Mouse (Mus musculus) retina, embryonic 14.5 days (tissue): ENCODE measurements around the gene Cipc.
A peak's percentile ranks its signal among the peaks of the same experiment; 100 is the strongest.

Experiments used
- DNase-seq: peaks from one replicate; pipeline ENCODE4 v3.0.0-alpha.2; 2015; ENCODE audit warnings: low spot score

Gene Cipc

DNA sequence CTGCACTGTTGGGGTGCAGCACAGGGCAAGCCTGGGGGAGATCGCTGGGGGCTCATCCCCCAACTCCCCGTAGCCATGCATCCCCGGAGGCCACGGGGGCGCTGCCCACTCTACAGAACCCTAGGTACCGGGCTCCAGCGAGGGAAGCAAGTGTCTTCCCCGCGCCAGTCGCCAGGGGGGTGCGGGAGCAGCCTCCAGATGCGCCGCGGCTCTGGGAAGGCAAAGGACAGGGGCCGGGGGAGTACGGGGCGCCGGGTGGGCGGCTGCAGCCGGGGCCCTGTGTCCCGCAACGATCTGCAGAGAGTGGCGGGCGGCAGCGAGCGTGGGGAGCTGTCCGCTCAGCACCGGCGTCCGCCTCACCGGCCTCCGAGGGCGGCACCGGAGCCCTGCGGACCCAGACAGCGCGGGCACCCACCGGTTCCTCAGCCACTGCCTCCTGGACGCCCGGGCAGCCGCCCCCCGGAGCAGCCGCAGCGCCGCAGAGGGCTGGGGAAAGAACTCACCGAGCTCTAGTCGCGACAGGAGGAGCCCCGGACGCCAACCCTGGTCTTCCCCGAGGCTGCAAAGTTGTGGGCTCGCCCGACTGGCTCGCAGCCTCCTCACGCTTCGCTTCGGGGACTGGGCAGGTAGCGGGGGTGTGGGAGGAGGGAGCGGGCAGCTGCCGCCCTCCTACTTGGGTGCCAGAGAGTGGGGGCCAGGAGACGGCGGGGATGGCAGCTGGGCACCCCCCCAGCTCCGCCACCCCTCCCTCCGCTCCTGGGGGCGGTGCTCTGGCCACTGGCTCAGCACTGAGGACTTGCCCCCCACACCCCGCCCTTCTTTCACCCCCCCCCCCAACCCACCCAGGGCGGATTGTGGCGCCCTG is 43.3 kb downstream of the Cipc start, which contains the start of gene Zdhhc22:
Gene Zdhhc22 (minus strand): TSS at position 541 of the 865 bp plus-strand sequence.
- DNase-seq, result peak; percentile 79

DNA sequence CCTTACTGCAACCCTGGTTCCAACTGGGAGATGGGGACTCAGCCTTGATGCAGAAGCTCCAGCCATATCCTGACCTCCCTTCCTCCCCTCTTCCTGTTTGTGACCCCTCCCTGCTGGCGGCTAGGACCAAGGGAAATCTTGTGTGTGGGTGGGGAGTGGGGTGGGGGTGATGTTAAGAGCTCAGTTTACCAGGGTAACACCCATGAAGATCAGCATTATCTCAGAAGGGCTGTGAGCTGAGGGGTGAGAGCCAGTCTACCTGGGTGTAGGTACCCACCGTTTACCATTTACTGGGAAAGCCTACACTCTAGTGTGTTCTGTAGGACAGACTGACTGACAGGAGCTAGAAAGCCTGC is 43.9 kb downstream of the Cipc start:
- DNase-seq, result no peak

DNA sequence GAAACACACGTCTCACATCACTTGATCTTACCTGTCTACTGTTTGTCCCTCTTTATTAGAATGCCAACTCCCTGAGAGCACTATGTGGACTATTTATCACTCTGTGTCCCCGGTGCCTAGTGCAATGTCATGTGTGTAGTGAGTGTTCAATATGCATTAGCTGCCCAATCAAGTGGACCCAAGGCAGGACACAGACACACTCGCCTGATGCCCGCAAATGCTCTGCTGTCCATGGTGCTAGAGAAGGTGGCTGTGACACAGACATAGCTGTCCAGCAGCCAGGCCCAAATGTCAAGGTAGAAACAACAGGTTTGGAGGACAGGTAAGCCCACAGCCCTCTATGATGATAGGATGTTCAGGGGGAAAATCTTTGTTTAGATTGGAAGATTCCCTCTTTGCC is 47.3 kb downstream of the Cipc start:
- no peak for DNase-seq

DNA sequence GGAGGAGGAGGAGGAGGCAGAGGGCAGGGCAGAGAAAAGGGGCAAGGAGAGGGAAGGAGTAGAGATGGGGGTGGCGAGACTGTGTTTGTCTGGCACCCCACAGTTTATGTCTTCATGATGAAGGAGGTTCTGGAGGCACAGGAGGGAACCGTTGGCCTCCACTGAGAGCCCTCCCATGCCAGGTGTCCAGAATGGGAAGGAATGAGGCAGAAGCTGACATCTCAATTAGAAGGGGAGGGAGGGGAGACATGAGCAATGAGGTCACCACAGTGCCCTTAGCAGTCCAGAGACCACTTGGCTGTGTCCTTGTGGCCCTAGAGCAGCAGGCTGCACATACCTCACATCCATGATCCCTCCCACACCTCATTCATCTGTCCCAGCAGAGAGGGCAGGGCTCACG is 47.9 kb downstream of the Cipc start:
- DNase-seq, result no peak

DNA sequence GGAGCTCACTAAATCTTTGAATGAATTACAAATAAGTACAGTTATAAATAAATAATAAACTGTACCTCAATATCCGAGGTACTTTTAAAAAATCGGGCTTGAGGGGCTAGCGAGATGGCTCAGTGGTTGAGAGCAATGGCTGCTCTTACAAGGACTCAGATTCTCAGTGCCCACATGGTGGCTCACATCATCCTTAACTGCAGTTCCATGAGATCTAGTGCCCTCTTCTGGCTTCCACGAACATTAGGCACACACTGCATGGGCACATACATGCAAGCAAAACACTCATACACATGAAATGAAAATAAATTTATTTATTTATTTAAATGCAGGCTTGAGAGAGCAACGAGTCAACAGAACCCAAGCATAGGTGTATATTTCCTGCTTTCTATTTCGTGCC is 49.1 kb downstream of the Cipc start:
- DNase-seq, result no peak

DNA sequence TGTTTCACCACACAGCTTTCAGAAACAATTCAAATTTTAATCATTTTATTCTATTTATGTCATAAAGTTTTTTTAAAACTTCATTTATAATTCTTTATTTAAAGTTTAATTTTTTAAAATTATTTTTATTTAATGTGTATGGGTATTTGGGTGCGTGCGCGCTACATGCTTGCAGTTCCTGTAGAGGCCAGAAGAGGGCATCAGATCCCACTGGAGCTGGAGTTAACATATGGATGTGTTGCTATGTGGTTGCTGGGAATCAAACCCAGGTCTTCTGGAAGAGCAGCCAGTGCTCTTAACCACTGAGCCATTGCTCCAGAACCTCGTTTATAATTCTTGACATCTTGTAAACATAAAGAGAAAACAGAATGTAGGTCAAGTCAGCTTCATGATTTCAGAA is 51.9 kb downstream of the Cipc start:
- DNase-seq, result no peak

DNA sequence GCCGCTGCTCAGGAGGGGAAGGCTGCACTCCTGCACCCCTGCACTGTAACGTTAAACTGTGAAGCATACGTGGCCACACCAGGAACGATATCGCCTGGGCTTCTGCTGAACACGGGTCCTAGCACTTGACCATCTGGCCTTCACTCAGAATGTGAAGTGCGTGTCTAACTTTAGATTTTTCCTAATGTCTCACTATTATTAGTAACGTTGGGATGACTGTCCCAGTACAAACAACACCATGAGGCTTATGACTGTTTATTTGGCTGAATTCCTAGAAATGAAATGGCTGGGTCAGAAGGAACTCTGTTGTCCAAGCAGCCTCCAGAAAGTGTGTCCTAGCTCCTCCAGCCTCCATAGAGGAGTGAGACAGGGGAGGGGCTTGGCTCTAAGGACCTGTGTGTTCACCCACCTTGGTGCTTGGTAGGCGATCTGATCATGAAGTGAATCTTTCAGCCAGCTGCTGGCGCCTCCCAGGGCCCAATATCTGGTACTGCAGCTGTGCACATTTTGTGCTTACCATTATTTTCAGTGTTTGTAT is 52.5 kb downstream of the Cipc start:
- no peak for DNase-seq

DNA sequence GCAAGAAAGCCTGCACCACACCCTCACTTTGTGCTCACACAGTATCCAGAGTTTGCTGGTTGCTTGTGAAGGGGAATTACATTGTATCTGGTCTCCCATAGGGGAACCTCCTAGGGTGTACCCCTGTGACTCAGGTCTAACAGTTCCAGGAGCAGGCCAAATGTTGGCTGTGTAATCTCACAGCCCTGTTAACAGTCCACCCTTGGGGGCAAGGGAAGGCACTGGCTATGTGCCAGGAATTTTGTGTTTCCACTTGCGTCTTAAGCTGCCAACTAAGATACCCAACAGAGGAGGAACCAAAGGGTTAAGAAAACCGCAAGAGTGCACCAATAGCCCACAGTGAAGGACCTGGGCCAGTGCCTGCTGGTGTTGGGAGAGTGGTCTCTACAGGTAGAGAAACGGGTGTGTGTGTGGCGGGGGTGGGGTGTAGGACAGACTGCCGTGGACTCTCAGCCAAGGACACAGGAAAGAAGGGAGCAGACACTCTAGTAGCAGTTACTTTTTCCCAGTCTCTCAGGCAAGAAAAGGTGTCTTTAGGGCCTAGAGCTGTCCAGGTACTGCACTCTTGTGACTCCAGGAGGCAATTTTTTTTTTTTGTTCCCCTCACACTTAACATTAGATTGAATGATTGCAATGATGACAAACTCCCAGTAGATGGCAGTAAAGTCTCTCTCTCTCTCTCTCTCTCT is 53.5 kb downstream of the Cipc start:
- DNase-seq, result peak; percentile 86

DNA sequence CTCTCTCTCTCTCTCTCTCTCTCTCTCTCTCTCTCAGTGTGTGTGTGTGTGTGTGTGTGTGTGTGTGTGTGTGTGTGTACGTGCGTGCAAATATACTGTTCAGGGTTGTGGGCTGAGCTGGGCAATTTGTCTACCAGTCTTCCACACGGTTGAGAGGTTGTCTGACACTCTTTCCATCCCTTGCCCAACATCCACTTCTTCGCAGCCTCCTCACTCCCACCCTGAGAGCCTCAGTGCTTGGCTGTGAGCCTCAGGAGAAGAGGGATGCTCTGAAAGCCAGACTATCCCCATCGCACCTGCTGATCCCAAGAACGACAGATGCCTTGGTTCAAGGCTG is 54.0 kb downstream of the Cipc start:
- no peak for DNase-seq

DNA sequence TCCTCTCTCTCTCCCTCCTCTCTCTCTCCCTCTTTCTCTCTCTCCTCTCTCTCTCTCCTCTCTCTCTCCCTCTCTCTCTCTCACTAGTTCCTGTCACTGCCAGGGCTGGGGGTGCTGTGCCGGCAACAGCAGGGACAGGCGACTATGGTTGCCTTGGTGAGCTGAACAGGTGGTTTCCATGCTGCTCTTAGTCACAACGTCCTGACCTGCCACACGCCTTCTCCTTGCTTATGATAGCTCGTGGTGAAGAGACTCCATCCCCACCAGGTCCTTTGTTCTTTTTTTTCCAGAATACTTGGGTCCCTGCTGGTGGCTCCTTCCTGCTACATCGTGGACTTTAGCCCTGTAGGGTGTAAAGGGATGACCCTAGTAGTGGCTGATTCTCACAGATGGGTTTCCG is 55.4 kb downstream of the Cipc start:
- no peak for DNase-seq

DNA sequence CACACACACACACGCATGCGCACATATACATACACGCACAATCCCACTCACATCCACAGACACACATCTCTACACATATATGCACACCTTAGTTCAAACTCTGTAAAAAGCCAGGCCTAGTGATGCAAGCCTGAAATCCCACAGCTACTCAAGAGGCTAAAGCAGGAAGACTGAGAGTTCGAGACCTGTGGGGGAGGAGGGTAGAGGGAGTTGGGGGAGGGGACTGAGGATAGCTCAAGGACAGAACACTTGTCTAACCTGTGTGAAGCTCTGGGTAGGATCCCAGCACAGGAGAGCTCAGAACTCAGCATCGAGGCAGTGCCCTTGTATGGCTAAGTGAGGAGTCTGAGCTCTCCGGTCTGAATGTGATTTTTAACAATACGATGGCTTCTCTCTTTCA is 56.0 kb downstream of the Cipc start:
- DNase-seq, result no peak

DNA sequence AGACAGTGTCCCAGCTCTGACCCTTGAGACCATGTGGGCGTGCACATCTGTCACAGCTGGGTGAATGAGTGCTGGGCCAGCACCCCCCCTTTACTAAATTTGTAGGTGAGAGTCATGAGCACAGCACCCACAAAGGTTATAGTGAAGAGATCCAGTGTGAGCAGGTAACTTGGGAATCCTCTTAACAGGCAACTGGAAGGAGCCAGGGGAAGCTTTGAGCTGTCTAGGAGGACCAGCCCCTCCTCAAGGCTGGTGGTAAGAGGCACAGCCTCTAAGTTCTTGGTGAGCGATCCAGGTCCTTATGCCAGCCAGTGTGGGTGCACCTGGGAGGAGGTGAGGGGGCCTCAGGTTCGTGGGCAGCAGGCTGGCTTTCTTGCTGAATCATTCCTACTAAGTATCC is 56.8 kb downstream of the Cipc start:
- no peak for DNase-seq

DNA sequence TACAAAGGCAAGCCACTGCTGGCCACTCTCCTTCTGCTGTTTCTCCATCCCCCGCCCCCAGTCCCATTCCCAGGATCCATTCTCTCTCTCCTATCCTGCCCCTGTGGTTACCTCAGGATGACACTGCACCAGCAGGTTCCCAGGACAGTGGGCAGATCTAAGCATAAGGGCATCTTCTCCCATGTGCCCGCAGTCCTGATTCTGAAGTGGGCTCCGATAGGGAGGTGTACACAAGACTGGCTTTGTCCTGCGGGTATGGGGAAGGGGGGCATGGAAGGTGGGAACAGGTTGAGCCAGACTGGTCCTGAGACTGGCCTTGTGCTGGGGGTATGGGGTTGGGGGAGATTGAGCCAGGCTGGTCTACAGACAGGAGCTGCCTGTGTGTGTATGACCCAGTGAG is 57.8 kb downstream of the Cipc start:
- DNase-seq, result no peak
